Mouse (Mus musculus): Measurements from ENCODE around the gene Mslnl. TPM values are rescaled to one million over a fixed set of nuclear protein-coding genes. Genes with fewer than 3 reads are reported as not detected.
A peak's percentile ranks its signal among the peaks of the same experiment; 100 is the strongest.

Gene Mslnl
- polyA plus RNA-seq (2016; fragmentation: Nextera tagmentation; extraction: Ambion mirVana): not detected in 2 replicates

DNA sequence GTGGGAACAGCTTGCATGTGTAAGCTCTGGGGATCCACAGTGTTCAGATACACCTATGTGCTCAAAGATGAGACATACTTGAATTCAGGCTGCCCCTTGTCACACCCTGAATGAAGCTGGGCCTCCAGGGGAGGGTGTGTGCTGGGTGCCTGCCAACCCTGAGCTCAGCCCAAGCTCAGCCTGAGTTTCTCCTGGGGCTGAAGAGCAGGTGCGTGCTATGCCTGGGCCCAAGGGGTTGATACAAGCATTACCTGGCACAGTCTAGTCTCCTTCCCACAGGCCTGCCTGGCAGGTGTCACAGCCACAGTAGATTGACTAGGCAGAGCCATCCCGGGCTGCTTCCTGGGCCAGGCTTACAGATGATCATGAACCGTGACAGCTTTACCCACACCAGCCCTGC, at the start of gene Mslnl:
TSS of gene Mslnl (plus strand) at position 298 of the 400 bp plus-strand sequence.
- no peaks in the 10 kb centered on the region for H3K27me3 ChIP-seq (ENCODE audit: low read depth, poor library complexity, severe bottlenecking)
- H3K27ac ChIP-seq (replicated peaks): no peak within 1 kb of the TSS
- WGBS: 79% methylated on average over 3 of the region's 3 CpGs
- peaks cover 5% of the 10 kb centered on the region for H3K4me1 ChIP-seq
- no peak within 1 kb of the TSS for H3K4me3 ChIP-seq
- H3K36me3 ChIP-seq: peaks cover 10% of the 10 kb centered on the region
- no peak for DNase-seq (ENCODE audit: low spot score)
- H3K9me3 ChIP-seq (replicated peaks): no peaks in the 10 kb centered on the region

- peaks cover 9% of the 10 kb centered on the region; the same call in 1 of the 2 replicates for H3K27me3 ChIP-seq (ENCODE audit: low read depth, poor library complexity, severe bottlenecking)
- 50% methylated on average over 7 of the region's 7 CpGs for WGBS
- peaks cover 16% of the 10 kb centered on the region for H3K4me1 ChIP-seq
- peak; percentile 50 for DNase-seq (ENCODE audit: low spot score)
- no peak overlapping the region for H3K27ac ChIP-seq (replicated peaks)
- H3K9me3 ChIP-seq (replicated peaks): no peaks in the 10 kb centered on the region
- no peak overlapping the region for H3K4me3 ChIP-seq
- H3K36me3 ChIP-seq: no peaks in the 10 kb centered on the region
Observed at GRCm38 (mm10) chr17:25686323-25686722, 49.5 kb upstream of the Mslnl start.

DNA sequence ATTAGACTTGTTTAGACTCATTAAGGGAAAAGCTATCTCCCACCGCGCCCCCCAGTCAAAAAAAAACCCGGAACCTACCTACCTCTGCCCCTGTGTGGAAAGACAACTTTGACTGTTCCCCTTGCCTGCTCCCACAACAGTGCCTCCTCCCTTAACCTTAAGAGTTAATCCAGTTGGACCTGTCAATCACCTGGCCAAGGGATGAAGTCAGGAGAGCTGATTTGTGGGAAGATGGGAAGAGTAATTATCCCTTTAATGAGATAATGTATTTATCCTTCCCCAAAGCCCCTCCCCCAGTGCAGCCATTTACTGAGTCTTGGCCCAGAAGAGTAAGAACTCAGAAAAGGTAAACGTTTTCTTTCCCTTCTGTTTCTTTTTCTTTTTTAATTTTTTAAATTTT, 46.9 kb upstream of the Mslnl start:
- Histone ChIP-seq H3K27me3 (ENCODE audit: low read depth, poor library complexity, severe bottlenecking) (peaks cover 9% of the 10 kb centered on the region; the same call in 1 of the 2 replicates), H3K27ac (replicated peaks) (no peak overlapping the region), H3K4me3 (no peak overlapping the region), H3K36me3 (no peaks in the 10 kb centered on the region), H3K9me3 (replicated peaks) (no peaks in the 10 kb centered on the region), H3K4me1 (peaks cover 16% of the 10 kb centered on the region)
- WGBS: 80% methylated on average over 4 of the region's 4 CpGs
- DNase-seq (ENCODE audit: low spot score): no peak

DNA sequence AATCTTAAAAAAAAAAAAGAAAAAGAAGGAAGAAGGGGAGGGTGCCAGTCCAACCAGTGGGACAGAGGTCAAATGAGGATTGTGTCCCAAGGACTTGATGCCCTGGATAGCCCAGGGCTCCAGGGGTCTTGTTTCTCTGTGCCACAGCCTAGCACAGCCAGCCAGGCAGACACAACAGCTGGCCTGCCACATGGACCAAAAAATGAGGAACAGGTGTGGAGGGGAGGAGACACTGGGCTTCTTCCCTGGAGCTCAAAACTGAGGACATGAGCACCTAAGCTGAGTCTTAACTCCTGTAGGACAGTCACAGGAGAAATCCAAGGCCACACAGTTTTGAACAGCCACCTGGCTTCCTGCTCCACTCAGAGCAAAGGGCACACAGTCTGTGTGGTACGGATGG, 39.6 kb upstream of the Mslnl start:
- Histone ChIP-seq H3K9me3 (replicated peaks) (no peaks in the 10 kb centered on the region), H3K4me3 (no peak overlapping the region), H3K36me3 (no peaks in the 10 kb centered on the region), H3K27me3 (ENCODE audit: low read depth, poor library complexity, severe bottlenecking) (peaks cover 15% of the 10 kb centered on the region; the same call in 1 of the 2 replicates), H3K4me1 (no peaks in the 10 kb centered on the region), H3K27ac (replicated peaks) (no peak overlapping the region)
- 36% methylated on average over 1 of the region's 1 CpGs for WGBS
- no peak for DNase-seq (ENCODE audit: low spot score)

- H3K4me1 ChIP-seq: no peaks in the 10 kb centered on the region
- H3K4me3 ChIP-seq: no peak overlapping the region
- H3K27me3 ChIP-seq (ENCODE audit: low read depth, poor library complexity, severe bottlenecking): peaks cover 15% of the 10 kb centered on the region; the same call in 1 of the 2 replicates
- no peaks in the 10 kb centered on the region for H3K36me3 ChIP-seq
- H3K27ac ChIP-seq (replicated peaks): no peak overlapping the region
- H3K9me3 ChIP-seq (replicated peaks): no peaks in the 10 kb centered on the region
- WGBS: 14% methylated on average over 7 of the region's 7 CpGs
- peak; percentile 80 for DNase-seq (ENCODE audit: low spot score)
Observed at GRCm38 (mm10) chr17:25698446-25698845, 37.4 kb upstream of the Mslnl start.

DNA sequence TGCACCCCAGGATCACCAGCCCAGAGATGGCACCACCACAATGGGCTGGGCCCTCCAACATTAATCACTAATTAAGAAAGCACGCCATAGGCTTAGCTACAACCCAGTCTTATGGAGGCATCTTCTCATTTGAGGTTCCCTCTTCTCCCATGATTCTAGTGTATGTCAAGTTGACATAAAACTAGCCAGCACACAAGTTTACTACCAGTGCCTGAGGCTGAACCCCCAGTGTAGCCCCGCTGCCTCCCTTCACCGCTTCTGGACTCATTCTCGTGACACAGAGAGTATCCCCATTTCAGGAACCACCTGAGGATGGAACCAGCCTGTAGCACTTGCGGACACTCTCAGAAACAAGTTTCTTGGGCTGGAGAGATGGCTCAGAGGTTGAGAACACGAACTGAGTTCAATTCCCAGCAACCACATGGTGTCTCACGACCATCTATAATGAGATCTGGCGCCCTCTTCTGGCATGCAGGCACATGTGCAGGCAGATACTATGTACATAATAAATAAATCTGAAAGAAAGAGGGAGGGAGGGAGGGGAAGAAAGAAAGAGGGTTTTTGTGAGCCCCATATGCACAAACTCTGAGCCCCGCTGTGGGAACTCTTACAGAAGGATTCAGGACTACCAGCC, 34.9 kb upstream of the Mslnl start:
- no peaks in the 10 kb centered on the region for H3K9me3 ChIP-seq (replicated peaks)
- no peak overlapping the region for H3K27ac ChIP-seq (replicated peaks)
- no peak overlapping the region for H3K4me3 ChIP-seq
- no peaks in the 10 kb centered on the region for H3K4me1 ChIP-seq
- no peaks in the 10 kb centered on the region for H3K36me3 ChIP-seq
- 59% methylated on average over 9 of the region's 9 CpGs for WGBS
- DNase-seq (ENCODE audit: low spot score): no peak
- H3K27me3 ChIP-seq (ENCODE audit: low read depth, poor library complexity, severe bottlenecking): peaks cover 15% of the 10 kb centered on the region; the same call in 1 of the 2 replicates

- Histone ChIP-seq H3K36me3 (no peaks in the 10 kb centered on the region), H3K27me3 (ENCODE audit: low read depth, poor library complexity, severe bottlenecking) (no peaks in the 10 kb centered on the region), H3K9me3 (replicated peaks) (no peaks in the 10 kb centered on the region), H3K4me1 (no peaks in the 10 kb centered on the region), H3K4me3 (no peak overlapping the region), H3K27ac (replicated peaks) (no peak overlapping the region)
- DNase-seq (ENCODE audit: low spot score): no peak
- 93% methylated on average over 2 of the region's 2 CpGs for WGBS
Observed at GRCm38 (mm10) chr17:25709994-25710393, 25.8 kb upstream of the Mslnl start.

GRCm38 (mm10) chr17:25711136-25711535, 24.7 kb upstream of the Mslnl start:
- H3K27ac ChIP-seq (replicated peaks): no peak overlapping the region
- peaks cover 8% of the 10 kb centered on the region for H3K27me3 ChIP-seq (ENCODE audit: low read depth, poor library complexity, severe bottlenecking)
- peaks cover 7% of the 10 kb centered on the region for H3K4me1 ChIP-seq
- no peak overlapping the region for H3K4me3 ChIP-seq
- no peak for DNase-seq (ENCODE audit: low spot score)
- no peaks in the 10 kb centered on the region for H3K36me3 ChIP-seq
- 88% methylated on average over 4 of the region's 4 CpGs for WGBS
- H3K9me3 ChIP-seq (replicated peaks): no peaks in the 10 kb centered on the region

GRCm38 (mm10) chr17:25715627-25716026, 20.2 kb upstream of the Mslnl start:
- no peaks in the 10 kb centered on the region for H3K9me3 ChIP-seq (replicated peaks)
- no peak overlapping the region for H3K27ac ChIP-seq (replicated peaks)
- DNase-seq (ENCODE audit: low spot score): no peak
- peaks cover 24% of the 10 kb centered on the region for H3K36me3 ChIP-seq
- peaks cover 29% of the 10 kb centered on the region for H3K4me1 ChIP-seq
- H3K27me3 ChIP-seq (ENCODE audit: low read depth, poor library complexity, severe bottlenecking): peaks cover 41% of the 10 kb centered on the region
- 44% methylated on average over 3 of the region's 3 CpGs for WGBS
- H3K4me3 ChIP-seq: no peak overlapping the region

GRCm38 (mm10) chr17:25716130-25716529, 19.7 kb upstream of the Mslnl start:
- Histone ChIP-seq H3K4me1 (peaks cover 29% of the 10 kb centered on the region), H3K27me3 (ENCODE audit: low read depth, poor library complexity, severe bottlenecking) (peaks cover 41% of the 10 kb centered on the region), H3K9me3 (replicated peaks) (no peaks in the 10 kb centered on the region), H3K36me3 (peaks cover 29% of the 10 kb centered on the region), H3K27ac (replicated peaks) (no peak overlapping the region; the same call in 1 of the 2 replicates), H3K4me3 (no peak overlapping the region)
- 7% methylated on average over 6 of the region's 6 CpGs for WGBS
- DNase-seq (ENCODE audit: low spot score): no peak

DNA sequence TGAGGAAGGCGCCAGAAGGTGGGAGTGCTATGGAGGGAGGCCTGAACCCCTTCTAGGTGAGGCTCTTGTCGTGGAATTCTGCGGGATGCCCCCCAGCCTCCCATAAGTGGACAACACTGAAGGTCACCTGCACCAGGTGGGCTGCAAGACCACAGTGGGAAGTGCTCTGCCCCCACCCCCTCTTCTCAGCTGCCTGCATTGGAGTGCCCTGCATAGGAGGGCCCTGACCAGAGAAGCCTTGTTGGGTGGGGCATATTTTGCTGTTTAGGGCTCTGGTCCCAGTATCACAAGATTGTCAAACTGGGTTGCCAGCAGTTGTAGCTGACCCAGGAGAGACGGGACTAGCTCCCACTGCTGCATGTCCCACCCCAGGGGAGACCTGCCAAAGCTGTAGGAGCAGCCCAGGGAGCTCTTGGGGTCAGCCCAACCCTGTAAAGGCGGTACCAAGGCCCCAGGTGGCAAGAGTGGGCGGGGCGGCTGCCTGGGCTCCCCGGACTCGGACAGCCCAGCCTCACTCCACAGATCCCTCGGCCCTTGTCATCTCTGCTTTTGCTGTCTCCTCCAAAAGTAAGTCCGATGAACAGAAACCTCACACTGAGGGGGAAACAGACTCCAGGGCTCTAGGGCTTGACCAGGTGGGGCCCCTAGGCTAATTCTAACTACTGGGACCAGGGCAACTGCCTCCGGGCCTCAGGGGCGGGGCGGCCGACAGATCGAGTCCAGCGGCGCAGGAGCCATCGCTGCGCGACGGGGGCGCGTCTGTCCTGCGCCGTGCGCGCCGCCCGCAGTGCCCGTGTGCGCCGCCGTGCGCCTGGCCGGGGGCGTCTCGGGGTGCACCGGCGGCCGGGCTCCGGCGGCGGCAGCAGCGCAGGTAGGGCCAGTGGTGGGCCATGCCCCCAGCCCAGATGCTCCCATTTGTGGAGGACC, 18.9 kb upstream of the Mslnl start, which contains the start of gene Gng13:
TSS of gene Gng13 (plus strand) at position 461 of the 927 bp plus-strand sequence.
- peaks cover 29% of the 10 kb centered on the region for H3K4me1 ChIP-seq
- peak; percentile 41 for DNase-seq (ENCODE audit: low spot score)
- H3K9me3 ChIP-seq (replicated peaks): no peaks in the 10 kb centered on the region
- WGBS: 1% methylated on average over 45 of the region's 45 CpGs
- peaks cover 41% of the 10 kb centered on the region for H3K27me3 ChIP-seq (ENCODE audit: low read depth, poor library complexity, severe bottlenecking)
- peak within 1 kb of the TSS; percentile 56 for H3K4me3 ChIP-seq
- peaks cover 38% of the 10 kb centered on the region for H3K36me3 ChIP-seq
- peak within 1 kb of the TSS; percentile 20 for H3K27ac ChIP-seq (replicated peaks)

GRCm38 (mm10) chr17:25717691-25718090, 18.2 kb upstream of the Mslnl start:
- Histone ChIP-seq H3K4me1 (peaks cover 29% of the 10 kb centered on the region), H3K4me3 (peak overlapping the region; percentile 56), H3K9me3 (replicated peaks) (no peaks in the 10 kb centered on the region), H3K27me3 (ENCODE audit: low read depth, poor library complexity, severe bottlenecking) (peaks cover 41% of the 10 kb centered on the region), H3K36me3 (peaks cover 45% of the 10 kb centered on the region), H3K27ac (replicated peaks) (peak overlapping the region; percentile 20; the same call in 1 of the 2 replicates)
- no peak for DNase-seq (ENCODE audit: low spot score)
- WGBS: 16% methylated on average over 6 of the region's 6 CpGs

DNA sequence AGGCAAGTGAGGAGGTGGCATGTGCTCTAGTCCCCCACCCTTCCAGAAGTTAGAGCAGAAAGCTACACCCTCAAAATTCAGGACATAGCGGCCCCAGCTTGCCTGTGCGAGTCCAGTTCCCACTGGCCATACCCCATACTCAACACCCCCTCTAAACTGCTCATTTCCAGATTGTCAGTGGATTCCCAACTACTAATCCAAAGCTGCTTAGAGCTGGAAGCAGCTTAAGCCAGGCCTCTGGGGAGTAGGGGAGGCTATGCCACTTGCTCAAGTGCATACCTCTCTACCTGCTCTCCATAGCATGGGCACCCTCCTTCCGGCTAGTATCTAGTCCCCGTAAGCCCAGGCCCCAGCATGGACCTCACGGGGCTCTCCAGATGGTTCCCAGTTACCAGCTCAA, 14.4 kb upstream of the Mslnl start:
- 95% methylated on average over 5 of the region's 5 CpGs for WGBS
- no peaks in the 10 kb centered on the region for H3K9me3 ChIP-seq (replicated peaks)
- H3K4me3 ChIP-seq: no peak overlapping the region
- no peak overlapping the region for H3K27ac ChIP-seq (replicated peaks)
- peaks cover 76% of the 10 kb centered on the region for H3K36me3 ChIP-seq
- peaks cover 41% of the 10 kb centered on the region for H3K4me1 ChIP-seq
- no peak for DNase-seq (ENCODE audit: low spot score)
- peaks cover 30% of the 10 kb centered on the region for H3K27me3 ChIP-seq (ENCODE audit: low read depth, poor library complexity, severe bottlenecking)
